Mouse (Mus musculus) myocyte (in vitro differentiated cells): ENCODE data around the gene Ago4.

ENCODE experiments used
- CEBPB ChIP-seq: IDR thresholded peaks from 2 replicates; pipeline ENCODE4 v1.6.1; 2011; ENCODE audit warnings: mild to moderate bottlenecking, moderate library complexity; ENCODE audit not compliant: poor library complexity, insufficient read depth, severe bottlenecking
- E2F4 ChIP-seq: IDR thresholded peaks from one replicate; pipeline ENCODE4 v1.6.1; 2011; ENCODE audit warnings: mild to moderate bottlenecking, control low read depth, moderate library complexity; ENCODE audit not compliant: insufficient read depth
- MAX ChIP-seq: IDR thresholded peaks from one replicate; pipeline ENCODE4 v1.6.1; 2011; ENCODE audit warnings: low read depth, mild to moderate bottlenecking, control low read depth
- POLR2A ChIP-seq: IDR thresholded peaks from one replicate; pipeline ENCODE4 v1.6.1; 2011; ENCODE audit warnings: low read depth, mild to moderate bottlenecking, control low read depth, moderate library complexity; ENCODE audit not compliant: insufficient read length
- TCF3 ChIP-seq: IDR thresholded peaks from one replicate; pipeline ENCODE4 v1.6.1; 2011; ENCODE audit warnings: low read depth, control low read depth; ENCODE audit not compliant: insufficient read length
- USF1 ChIP-seq: IDR thresholded peaks from one replicate; pipeline ENCODE4 v1.6.1; 2011; ENCODE audit warnings: low read depth, mild to moderate bottlenecking, control low read depth, moderate library complexity

DNA sequence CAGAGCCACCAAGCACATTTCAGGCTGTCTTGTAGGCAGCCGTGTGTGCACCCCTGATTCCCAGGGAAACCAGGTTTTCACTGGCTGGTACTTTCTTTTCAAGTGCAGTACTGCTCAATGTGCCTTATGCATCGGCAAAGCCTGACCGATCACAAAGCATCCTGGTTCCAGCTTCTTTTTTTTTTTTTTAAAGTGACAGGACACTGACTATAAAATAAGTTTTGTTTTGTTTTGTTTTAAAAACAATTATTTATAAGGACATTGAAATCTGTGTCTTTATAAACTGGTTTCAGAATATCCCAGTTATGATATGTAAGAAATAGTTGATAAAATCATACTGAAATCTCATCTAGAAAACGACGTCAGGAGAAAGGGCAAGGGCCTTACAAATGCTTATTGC, 41.3 kb downstream of the Ago4 start:
- TF ChIP-seq POLR2A (no peak), MAX (no peak), USF1 (no peak), CEBPB (no peak), TCF3 (no peak), E2F4 (no peak)
